Mouse (Mus musculus): Measurements from ENCODE around the gene Tpm1. TPM values are rescaled to one million over a fixed set of nuclear protein-coding genes. Genes with fewer than 3 reads are reported as not detected.

Tpm1 gene
- polyA plus RNA-seq, 1 experiment from 2014 or later = 1,264 TPM

- Histone ChIP-seq H3K4me1 (ENCODE audit: control insufficient read depth, insufficient read depth, low read length) (peaks cover 3% of the 10 kb centered on the region; the same call in 1 of the 2 replicates), H3K27ac (replicated peaks; ENCODE audit: low read depth, low read length) (no peak overlapping the region), H3K27me3 (replicated peaks; ENCODE audit: control insufficient read depth, insufficient read depth, low read length) (no peaks in the 10 kb centered on the region), H3K36me3 (ENCODE audit: control insufficient read depth, insufficient read depth, low read length) (no peaks in the 10 kb centered on the region), H3K4me2 (ENCODE audit: low read depth, low read length) (no peak overlapping the region), H3K4me3 (ENCODE audit: low read depth, low read length) (no peak overlapping the region), H3K9ac (ENCODE audit: low read depth, low read length) (no peak overlapping the region), H3K9me3 (ENCODE audit: control insufficient read depth, low read length) (no peaks in the 10 kb centered on the region)
- no peak for ATAC-seq (ENCODE audit: low read depth)
- whole genome bisulfite sequencing = 58% methylated on average over 6 of the region's 6 CpGs
- DNase-seq (ENCODE audit: low spot score) = no peak
Measured at GRCm38 (mm10) chr9:67050736-67051337, 1.6 kb upstream of the Tpm1 start.

DNA sequence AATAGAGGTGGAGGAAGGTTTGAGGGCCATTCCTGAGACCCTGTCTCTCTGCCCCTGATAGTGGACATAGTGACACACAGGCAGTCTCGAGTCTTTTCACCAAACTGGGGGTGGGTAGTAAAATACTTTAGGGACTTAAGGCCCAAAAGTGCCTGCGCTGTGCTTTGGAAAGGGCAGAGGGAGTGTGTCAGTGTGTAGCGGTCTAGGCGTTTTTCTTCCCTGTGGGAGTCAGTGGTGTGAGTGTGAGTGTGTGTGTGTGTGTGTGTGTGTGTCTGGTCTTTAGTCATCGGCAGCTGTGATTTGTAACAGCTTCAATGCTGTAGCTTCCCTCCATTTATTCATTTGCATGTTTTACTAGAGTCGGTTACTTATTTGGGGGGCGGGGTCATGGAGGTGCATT, 630 bp upstream of the Tpm1 start:
- Histone ChIP-seq H3K36me3 (ENCODE audit: control insufficient read depth, insufficient read depth, low read length) (no peaks in the 10 kb centered on the region), H3K4me1 (ENCODE audit: control insufficient read depth, insufficient read depth, low read length) (no peaks in the 10 kb centered on the region), H3K4me2 (ENCODE audit: low read depth, low read length) (peak overlapping the region; percentile 83), H3K4me3 (ENCODE audit: low read depth, low read length) (peak overlapping the region; percentile 73), H3K9ac (ENCODE audit: low read depth, low read length) (peak overlapping the region; percentile 82), H3K9me3 (ENCODE audit: control insufficient read depth, low read length) (no peaks in the 10 kb centered on the region), H3K27me3 (replicated peaks; ENCODE audit: control insufficient read depth, insufficient read depth, low read length) (no peaks in the 10 kb centered on the region), H3K27ac (replicated peaks; ENCODE audit: low read depth, low read length) (peak overlapping the region; percentile 78)
- ATAC-seq (ENCODE audit: low read depth) (no peak; the same call in 1 of the 2 replicates), DNase-seq (ENCODE audit: low spot score) (peak; percentile 41)
- 18% methylated on average over 7 of the region's 7 CpGs for WGBS

- Histone ChIP-seq H3K9ac (ENCODE audit: low read depth, low read length) (peak overlapping the region; percentile 82), H3K27ac (replicated peaks; ENCODE audit: low read depth, low read length) (peak overlapping the region; percentile 86), H3K4me2 (ENCODE audit: low read depth, low read length) (peak overlapping the region; percentile 83), H3K4me1 (ENCODE audit: control insufficient read depth, insufficient read depth, low read length) (no peaks in the 10 kb centered on the region), H3K36me3 (ENCODE audit: control insufficient read depth, insufficient read depth, low read length) (no peaks in the 10 kb centered on the region), H3K9me3 (ENCODE audit: control insufficient read depth, low read length) (no peaks in the 10 kb centered on the region), H3K27me3 (replicated peaks; ENCODE audit: control insufficient read depth, insufficient read depth, low read length) (no peaks in the 10 kb centered on the region), H3K4me3 (ENCODE audit: low read depth, low read length) (peak overlapping the region; percentile 73)
- no peak for DNase-seq (ENCODE audit: low spot score)
- no peak for ATAC-seq (ENCODE audit: low read depth)
- WGBS = 0% methylated on average over 26 of the region's 26 CpGs
Measured at GRCm38 (mm10) chr9:67048483-67049085, 622 bp downstream of the Tpm1 start.

DNA sequence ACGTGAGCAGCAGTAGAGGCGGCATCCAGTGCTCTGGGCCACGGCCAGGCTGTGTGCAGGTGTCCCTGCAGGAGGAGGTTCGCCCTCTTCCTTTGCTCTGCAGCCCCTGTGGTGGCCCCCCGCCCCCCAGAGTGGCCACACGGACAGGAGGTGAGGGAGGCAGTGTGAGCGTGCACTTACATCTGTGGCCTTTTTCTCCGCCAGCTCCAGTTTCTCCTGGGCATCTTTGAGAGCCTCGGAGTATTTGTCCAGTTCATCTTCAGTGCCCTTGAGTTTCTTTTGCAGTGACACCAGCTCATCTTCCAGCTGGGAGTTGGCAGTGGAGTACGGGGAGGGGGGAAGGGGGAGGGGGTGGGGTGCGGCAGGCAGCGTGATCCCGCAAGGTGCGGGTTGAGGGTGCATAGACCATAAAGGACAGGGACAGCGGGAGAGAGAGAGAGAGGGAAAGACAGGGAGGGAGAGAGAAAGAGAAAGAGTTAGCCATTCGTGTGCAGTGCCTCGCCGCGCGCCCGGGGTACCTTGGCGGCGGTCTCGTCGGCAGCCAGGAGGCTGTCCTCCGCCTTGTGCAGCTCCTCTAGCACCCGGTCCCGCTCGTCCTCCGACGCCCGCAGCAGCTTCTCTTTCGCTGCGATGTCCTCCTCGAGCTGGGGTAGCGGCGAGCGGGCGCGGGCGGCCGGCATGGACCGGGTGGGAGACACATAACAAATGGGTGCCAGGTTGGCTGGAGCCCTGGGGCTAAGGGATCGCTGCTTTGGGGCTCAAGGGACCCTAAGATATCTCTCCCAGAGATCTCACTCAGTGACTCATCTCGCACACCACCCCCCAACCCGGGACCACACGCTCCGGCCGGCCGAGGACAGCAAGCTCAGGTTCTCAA, 1.4 kb downstream of the Tpm1 start:
- Histone ChIP-seq H3K9ac (ENCODE audit: low read depth, low read length) (peak overlapping the region; percentile 82), H3K27me3 (replicated peaks; ENCODE audit: control insufficient read depth, insufficient read depth, low read length) (no peaks in the 10 kb centered on the region), H3K36me3 (ENCODE audit: control insufficient read depth, insufficient read depth, low read length) (no peaks in the 10 kb centered on the region), H3K4me3 (ENCODE audit: low read depth, low read length) (peak overlapping the region; percentile 73), H3K9me3 (ENCODE audit: control insufficient read depth, low read length) (no peaks in the 10 kb centered on the region), H3K4me2 (ENCODE audit: low read depth, low read length) (peak overlapping the region; percentile 83), H3K4me1 (ENCODE audit: control insufficient read depth, insufficient read depth, low read length) (peaks cover 1% of the 10 kb centered on the region), H3K27ac (replicated peaks; ENCODE audit: low read depth, low read length) (peak overlapping the region; percentile 86)
- ATAC-seq (ENCODE audit: low read depth) (no peak), DNase-seq (ENCODE audit: low spot score) (no peak)
- under 1% methylated on average over 44 of the region's 50 CpGs for WGBS

DNA sequence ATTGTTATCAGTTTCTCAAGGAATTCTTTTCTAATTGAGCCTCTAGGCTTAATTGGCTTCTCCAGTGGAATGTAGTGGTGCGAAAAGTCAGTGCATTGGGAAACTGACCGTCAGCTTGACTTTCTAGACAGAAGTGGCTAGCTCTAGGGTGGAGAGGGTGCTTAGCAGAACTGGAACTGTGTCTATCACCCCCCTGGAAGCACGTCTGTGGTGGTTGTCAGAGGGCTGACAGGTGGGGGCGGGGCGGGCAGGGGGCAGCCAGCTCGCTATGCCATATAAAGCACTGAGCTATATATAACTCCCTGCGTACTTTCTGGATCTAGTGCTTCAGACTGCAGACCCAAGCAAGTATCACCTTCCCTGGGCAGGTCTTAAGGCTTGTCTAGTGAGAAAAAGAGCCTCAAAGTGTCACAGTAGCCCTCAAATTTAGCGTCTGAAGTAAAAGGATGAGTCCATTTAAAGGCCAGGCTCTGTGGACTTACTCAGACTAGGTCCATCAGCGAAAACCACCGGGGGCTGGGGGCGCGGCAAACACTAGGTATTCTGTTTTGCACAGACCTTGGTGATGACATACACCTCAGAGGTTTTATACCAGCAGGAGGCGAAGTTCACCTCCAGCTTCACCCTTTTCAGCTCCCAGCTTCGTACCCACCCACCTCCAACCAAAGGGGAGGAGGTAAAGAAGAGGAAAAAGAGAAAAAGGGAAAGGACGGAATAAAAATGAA, 2.2 kb downstream of the Tpm1 start:
- H3K27ac ChIP-seq (replicated peaks; ENCODE audit: low read depth, low read length) = peak overlapping the region; percentile 86
- H3K9me3 ChIP-seq (ENCODE audit: control insufficient read depth, low read length) = no peaks in the 10 kb centered on the region
- no peaks in the 10 kb centered on the region for H3K27me3 ChIP-seq (replicated peaks; ENCODE audit: control insufficient read depth, insufficient read depth, low read length)
- peak overlapping the region; percentile 83 for H3K4me2 ChIP-seq (ENCODE audit: low read depth, low read length)
- WGBS = 4% methylated on average over 15 of the region's 15 CpGs
- DNase-seq (ENCODE audit: low spot score) (peak; percentile 76), ATAC-seq (ENCODE audit: low read depth) (no peak)
- H3K36me3 ChIP-seq (ENCODE audit: control insufficient read depth, insufficient read depth, low read length) = no peaks in the 10 kb centered on the region
- H3K4me1 ChIP-seq (ENCODE audit: control insufficient read depth, insufficient read depth, low read length) = peaks cover 9% of the 10 kb centered on the region
- H3K9ac ChIP-seq (ENCODE audit: low read depth, low read length) = peak overlapping the region; percentile 82
- H3K4me3 ChIP-seq (ENCODE audit: low read depth, low read length) = peak overlapping the region; percentile 73

GRCm38 (mm10) chr9:67045966-67046602, 3.1 kb downstream of the Tpm1 start:
- Histone ChIP-seq H3K4me2 (ENCODE audit: low read depth, low read length) (peak overlapping the region; percentile 83), H3K4me3 (ENCODE audit: low read depth, low read length) (peak overlapping the region; percentile 73), H3K4me1 (ENCODE audit: control insufficient read depth, insufficient read depth, low read length) (peaks cover 18% of the 10 kb centered on the region), H3K36me3 (ENCODE audit: control insufficient read depth, insufficient read depth, low read length) (peaks cover 3% of the 10 kb centered on the region; the same call in 1 of the 2 replicates), H3K9ac (ENCODE audit: low read depth, low read length) (peak overlapping the region; percentile 82), H3K27ac (replicated peaks; ENCODE audit: low read depth, low read length) (peak overlapping the region; percentile 86), H3K27me3 (replicated peaks; ENCODE audit: control insufficient read depth, insufficient read depth, low read length) (no peaks in the 10 kb centered on the region), H3K9me3 (ENCODE audit: control insufficient read depth, low read length) (no peaks in the 10 kb centered on the region)
- ATAC-seq (ENCODE audit: low read depth) (no peak), DNase-seq (ENCODE audit: low spot score) (no peak)
- WGBS = 4% methylated on average over 5 of the region's 5 CpGs

DNA sequence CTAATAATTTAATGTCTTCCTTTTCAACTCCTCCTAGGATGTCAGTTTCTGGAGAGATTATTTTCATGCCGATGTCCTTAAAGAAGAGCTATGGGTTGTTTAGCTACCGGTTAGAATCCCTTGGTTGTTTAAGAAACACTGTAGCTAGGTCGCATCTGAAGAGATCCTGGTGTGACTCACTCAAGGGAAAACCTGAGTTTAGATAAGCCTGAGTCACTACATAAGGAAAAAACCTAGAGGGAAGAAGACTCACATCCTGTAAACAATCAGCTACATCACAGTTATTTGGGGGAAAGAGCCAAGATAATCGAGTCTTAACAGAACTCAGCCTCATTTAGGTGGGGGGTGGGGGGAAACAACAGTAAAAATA, 3.9 kb downstream of the Tpm1 start:
- Histone ChIP-seq H3K4me1 (ENCODE audit: control insufficient read depth, insufficient read depth, low read length) (peaks cover 22% of the 10 kb centered on the region), H3K4me3 (ENCODE audit: low read depth, low read length) (peak overlapping the region; percentile 73), H3K9me3 (ENCODE audit: control insufficient read depth, low read length) (no peaks in the 10 kb centered on the region), H3K27ac (replicated peaks; ENCODE audit: low read depth, low read length) (0 out of 2 replicates have a peak overlapping the region, but pooled peaks have one; percentile 9), H3K9ac (ENCODE audit: low read depth, low read length) (peak overlapping the region; percentile 15; the same call in 1 of the 2 replicates), H3K4me2 (ENCODE audit: low read depth, low read length) (peak overlapping the region; percentile 83), H3K27me3 (replicated peaks; ENCODE audit: control insufficient read depth, insufficient read depth, low read length) (no peaks in the 10 kb centered on the region), H3K36me3 (ENCODE audit: control insufficient read depth, insufficient read depth, low read length) (peaks cover 7% of the 10 kb centered on the region; the same call in 1 of the 2 replicates)
- ATAC-seq (ENCODE audit: low read depth) = no peak
- WGBS = 25% methylated on average over 4 of the region's 4 CpGs
- no peak for DNase-seq (ENCODE audit: low spot score)
